Mouse (Mus musculus) right cerebral cortex, postnatal 36 days (tissue): ENCODE results near the gene Tmem179.

Source experiments
- DNase-seq, 2 experiments: peaks; one replicate each; pipeline ENCODE4 v3.0.0; 2022; ENCODE audit warnings: low spot score in 2 of 2, mixed read lengths in 1 of 2

Gene Tmem179

DNA sequence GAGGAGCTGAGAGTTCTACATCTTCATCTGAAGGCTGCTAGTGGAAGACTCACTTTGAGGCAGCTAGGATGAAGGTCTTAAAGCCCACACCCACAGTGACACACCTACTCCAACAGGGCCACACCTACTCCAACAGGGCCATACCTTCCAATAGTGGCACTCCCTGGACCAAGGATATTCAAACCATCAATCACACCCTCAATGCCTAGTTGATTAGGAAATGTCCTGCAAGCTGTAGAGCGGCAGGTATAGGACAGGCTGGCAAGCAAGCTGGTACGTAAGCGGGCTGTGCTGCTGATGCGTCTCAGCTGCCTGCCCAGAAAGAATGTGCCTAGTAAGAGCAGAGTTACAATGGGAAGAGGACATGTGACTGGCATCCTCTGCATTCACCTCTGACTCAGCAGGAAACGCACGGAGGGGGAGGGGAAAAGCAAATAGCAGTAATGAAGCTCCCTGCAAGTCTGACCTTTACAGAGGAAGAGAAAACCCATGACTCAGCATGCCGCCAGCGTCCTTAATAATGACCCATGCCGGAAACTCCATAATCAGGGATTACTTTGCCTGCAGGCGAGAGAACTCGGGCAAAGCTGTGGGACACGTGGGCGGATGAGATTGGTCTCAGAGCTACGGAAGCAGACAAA is at the start of gene Tmem179:
Gene Tmem179 (minus strand): TSS at position 51 of the 641 bp plus-strand sequence.
- no peak for DNase-seq

DNA sequence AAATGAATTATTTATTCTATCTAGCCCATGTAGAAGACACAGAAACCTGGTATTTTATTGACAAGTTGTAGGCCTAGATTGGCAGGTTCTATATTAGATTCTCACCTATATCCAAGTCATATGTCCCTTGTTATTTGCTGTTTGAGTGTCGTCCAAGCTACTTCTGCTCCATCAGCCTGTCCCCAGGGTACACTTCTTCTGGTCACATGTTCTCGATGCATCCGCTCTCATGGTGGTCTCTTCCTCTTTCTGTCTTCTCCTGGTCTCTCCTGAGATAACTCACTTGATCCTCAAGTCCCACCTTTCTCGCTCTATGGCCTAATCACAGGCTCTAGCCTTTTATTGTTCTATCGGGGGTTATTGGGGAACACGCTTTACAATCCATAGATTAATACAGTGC is 46.5 kb upstream of the Tmem179 start:
- DNase-seq: no peak

DNA sequence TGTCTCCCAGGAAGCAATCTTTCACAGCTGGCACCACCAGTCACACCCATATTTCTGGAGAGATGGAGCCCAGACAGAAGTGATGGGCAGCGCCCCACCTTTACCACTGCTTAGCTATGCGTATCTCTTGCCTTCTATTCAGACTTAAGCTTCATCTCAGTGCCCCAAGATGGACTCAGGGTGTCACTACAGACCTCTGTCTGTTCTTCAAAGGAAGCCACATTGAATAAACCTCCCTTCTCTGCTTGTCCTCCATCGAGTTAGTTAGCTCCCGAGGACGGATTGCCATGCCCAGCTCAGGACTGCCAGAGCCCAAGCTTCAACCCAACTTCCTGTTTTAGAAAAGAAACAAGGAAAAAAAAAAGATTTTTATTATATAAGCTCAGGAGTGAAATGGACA is 45.9 kb upstream of the Tmem179 start:
- DNase-seq: no peak

- no peak for DNase-seq
These were observed 44.6 kb upstream of the Tmem179 start for GRCm38 (mm10) chr12:112561163-112561562.

GRCm38 (mm10) chr12:112560176-112560797 is 43.7 kb upstream of the Tmem179 start:
- no peak for DNase-seq

GRCm38 (mm10) chr12:112559671-112560070 is 43.1 kb upstream of the Tmem179 start:
- no peak for DNase-seq

DNA sequence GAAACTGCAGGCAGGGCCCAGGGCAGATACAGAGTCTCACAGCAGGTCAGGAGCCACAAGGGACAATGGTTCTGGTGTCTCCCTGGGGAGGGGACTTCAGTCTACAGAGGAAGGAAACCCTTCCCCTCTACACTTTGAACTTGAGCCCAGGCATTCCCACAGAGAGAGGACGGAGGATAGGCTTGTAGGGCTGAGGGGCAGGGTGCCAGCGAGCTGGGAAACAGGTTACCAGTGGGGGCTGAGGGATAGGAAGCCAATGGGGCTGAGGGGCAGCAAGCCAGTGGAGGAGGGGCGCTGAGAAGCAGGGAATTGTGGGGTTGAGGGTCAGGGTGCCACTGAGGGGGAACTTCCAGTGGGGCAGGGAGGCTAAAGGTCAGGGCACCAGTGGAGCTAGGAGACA is 42.7 kb upstream of the Tmem179 start:
- DNase-seq: no peak

GRCm38 (mm10) chr12:112557219-112557618 is 40.7 kb upstream of the Tmem179 start:
- DNase-seq: no peak

- DNase-seq: no peak
These were observed 40.0 kb upstream of the Tmem179 start for GRCm38 (mm10) chr12:112556531-112557060.

DNA sequence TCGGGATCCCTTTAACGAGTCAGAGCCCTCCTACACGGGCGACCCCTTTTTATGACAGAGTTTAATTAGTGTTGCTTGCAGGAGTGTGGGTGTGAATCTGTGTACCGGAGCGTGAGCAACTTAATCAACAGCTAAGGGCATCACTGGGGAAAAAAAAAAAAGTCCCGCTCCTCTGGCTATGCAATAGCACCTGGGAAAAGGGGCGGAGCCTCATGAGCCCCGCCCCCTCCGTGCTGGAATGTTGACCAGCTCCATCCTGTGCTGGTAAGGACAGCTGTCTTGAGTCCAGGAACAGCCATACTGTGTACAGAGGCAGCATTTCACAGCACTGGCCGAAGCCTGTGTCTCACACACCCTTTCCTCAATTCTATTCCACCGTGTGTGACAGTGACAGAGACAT is 38.4 kb upstream of the Tmem179 start:
- DNase-seq: no peak

DNA sequence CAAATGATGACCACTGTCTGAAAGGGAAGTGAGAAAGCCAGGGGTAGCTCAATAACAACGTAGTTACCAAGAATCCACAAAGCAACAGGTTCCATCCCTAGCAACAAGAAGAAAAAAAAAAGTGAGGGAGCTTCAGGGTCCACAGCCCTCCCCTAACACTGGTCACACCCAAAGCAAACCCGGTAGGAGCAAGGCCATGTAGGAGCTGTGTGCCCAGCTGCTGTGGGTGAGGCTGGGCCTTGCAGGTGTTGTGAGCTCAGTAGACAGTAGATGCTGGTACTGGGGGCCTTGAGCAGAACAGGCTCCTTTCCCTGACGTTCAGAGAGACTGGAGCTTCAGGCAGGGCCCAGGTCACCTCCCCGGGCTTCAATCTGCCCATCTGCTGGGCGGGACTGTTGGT is 36.0 kb upstream of the Tmem179 start:
- DNase-seq: no peak

GRCm38 (mm10) chr12:112551861-112552375 is 35.4 kb upstream of the Tmem179 start:
- peak; percentile 79 to 87 for DNase-seq

DNA sequence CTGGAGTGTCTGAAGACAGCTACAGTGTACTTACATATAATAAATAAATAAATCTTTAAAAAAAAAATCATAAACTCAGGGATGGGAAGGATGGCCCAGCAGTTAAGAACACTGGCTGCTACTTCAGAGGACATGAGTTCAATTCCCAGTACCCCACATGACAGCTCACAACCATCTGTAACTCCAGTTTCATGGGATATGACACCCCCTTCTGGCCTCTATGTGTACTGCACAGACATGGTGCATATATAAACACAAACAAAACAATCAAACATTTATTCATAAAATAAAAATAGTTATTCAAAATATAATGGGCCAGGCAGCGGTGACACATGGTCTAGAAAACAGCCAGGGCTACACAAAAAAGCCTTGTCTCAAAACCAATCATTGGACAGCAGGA is 32.7 kb upstream of the Tmem179 start:
- DNase-seq: no peak

- no peak for DNase-seq
These were observed 29.6 kb upstream of the Tmem179 start for GRCm38 (mm10) chr12:112546110-112546509.

GRCm38 (mm10) chr12:112544946-112545701 is 28.6 kb upstream of the Tmem179 start:
- no peak for DNase-seq

GRCm38 (mm10) chr12:112543941-112544340 is 27.4 kb upstream of the Tmem179 start:
- DNase-seq: no peak

DNA sequence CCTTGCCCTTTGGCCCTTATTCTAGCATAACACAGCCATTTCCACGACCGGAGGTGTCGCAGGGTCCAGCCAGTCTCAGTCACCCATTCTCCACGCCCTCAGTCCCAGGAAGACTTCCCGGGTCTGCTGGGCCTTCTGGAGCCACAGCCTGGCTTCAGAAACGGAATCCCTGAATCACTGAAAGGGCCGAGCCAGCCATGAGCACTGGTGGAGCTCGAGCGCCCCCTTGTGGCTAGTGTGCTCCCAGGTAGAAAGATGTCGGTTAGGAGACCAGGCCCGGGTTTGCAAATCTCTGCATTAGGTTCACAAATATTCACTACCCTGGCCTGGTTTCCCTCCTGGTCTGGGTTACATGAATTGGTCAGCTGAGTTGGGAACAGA is 26.4 kb upstream of the Tmem179 start:
- peak; percentile 78 to 82 for DNase-seq

DNA sequence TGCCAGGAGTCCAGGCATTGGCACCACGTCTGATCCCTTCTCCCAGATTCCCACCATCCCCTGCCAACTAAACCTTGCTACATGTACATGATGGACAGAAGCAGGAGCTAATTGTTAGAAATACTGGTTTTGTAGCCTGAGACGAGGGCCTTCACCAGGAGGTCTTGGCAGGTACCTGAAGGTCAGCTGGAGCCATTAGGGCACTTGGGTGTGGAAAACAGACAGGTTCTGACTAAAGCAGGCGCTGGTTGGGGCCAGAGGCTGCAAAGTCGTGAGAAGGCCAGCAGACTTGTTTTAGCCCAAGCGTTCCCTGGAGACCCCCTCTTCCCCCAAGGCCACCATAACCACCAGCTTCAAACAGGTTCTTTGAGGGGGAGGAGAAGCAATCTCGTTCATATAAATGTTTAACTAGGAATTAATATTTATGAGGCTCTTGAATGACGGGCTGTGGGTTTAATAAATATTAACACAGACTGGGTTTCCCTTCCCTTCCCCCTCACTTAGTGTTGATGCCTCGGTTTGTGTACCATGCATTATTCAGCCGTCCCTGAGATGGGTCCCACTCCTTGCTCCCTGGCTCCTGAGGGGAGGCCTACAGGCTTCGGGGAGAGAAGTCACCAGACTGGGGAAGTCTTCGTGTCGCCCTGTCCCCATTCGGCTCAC is 25.8 kb upstream of the Tmem179 start:
- DNase-seq: no peak

GRCm38 (mm10) chr12:112541483-112542091 is 25.0 kb upstream of the Tmem179 start:
- DNase-seq: no peak

GRCm38 (mm10) chr12:112540321-112540720 is 23.8 kb upstream of the Tmem179 start:
- no peak for DNase-seq

GRCm38 (mm10) chr12:112539466-112539965 is 23.0 kb upstream of the Tmem179 start:
- no peak for DNase-seq
